Mouse (Mus musculus) hindbrain, embryonic 14.5 days (tissue): ENCODE measurements at regions not wholly inside any gene's neighbourhood (a gene's known extent, or its start where the extent isn't known, plus 50 kb on each side); places are given as distances from the start of the nearest gene placed in this dataset.

ENCODE experiments used
- ATAC-seq: fragments of 200-750 bp; cut with Nextera tagmentation; 2 replicates; pipeline ENCODE4 v1.8.0; 2017; ENCODE audit warnings: moderate number of reproducible peaks, mild to moderate bottlenecking, moderate TSS enrichment, moderate library complexity; ENCODE audit not compliant: low FRiP score
- DNase-seq: peaks from one replicate; pipeline ENCODE4 v3.0.0-alpha.2; 2015; ENCODE audit warnings: low spot score
- H3K27ac ChIP-seq: fragments of 300-500 bp; sonication (generic); 2 replicates; pipeline ENCODE4 v1.5.1; 2014; ENCODE audit warnings: mild to moderate bottlenecking, moderate library complexity
- H3K27me3 ChIP-seq: fragments of 300-500 bp; sonication (generic); 2 replicates; pipeline ENCODE4 v1.6.1; 2014; ENCODE audit warnings: mild to moderate bottlenecking, low read length, mixed read lengths; ENCODE audit not compliant: control insufficient read depth, insufficient read depth
- H3K36me3 ChIP-seq: fragments of 300-500 bp; sonication (generic); replicated peaks from 2 replicates; pipeline ENCODE4 v1.6.1; 2014; ENCODE audit not compliant: control insufficient read depth, insufficient read depth
- H3K4me1 ChIP-seq: fragments of 300-500 bp; sonication (generic); replicated peaks from 2 replicates; pipeline ENCODE4 v1.6.1; 2014; ENCODE audit warnings: antibody characterized with exemption, low read length, mixed read lengths; ENCODE audit not compliant: control insufficient read depth, insufficient read depth
- H3K4me2 ChIP-seq: fragments of 300-500 bp; sonication (generic); replicated peaks from 2 replicates; pipeline ENCODE4 v1.6.1; 2014; ENCODE audit warnings: mild to moderate bottlenecking, moderate library complexity
- H3K4me3 ChIP-seq: fragments of 300-500 bp; sonication (generic); replicated peaks from 2 replicates; pipeline ENCODE4 v1.5.1; 2014; ENCODE audit warnings: mild to moderate bottlenecking, low read length
- H3K9ac ChIP-seq: fragments of 300-500 bp; sonication (generic); 2 replicates; pipeline ENCODE4 v1.6.1; 2014
- H3K9me3 ChIP-seq: fragments of 300-500 bp; sonication (generic); 2 replicates; pipeline ENCODE4 v1.6.1; 2016; ENCODE audit warnings: low read length; ENCODE audit not compliant: control insufficient read depth
- WGBS: fragments of 180-500 bp; shearing (Covaris S2); extraction: QIAGEN DNeasy Blood & Tissue Kit; methylation state at CpG from one replicate; pipeline ENCODE4 v1.1.7; 2014; 5-methylcytosine and 5-hydroxymethylcytosine counted together

GRCm38 (mm10) chr12:48929035-48929434 is 453.4 kb upstream of the Foxg1 start:
- ATAC-seq, result peak; percentile 70
- H3K27me3 ChIP-seq, result no peaks in the 10 kb centered on the region
- no peak overlapping the region for H3K27ac ChIP-seq
- H3K9me3 ChIP-seq, result 0 out of 2 replicates have a peak, but pooled peaks cover 3% of the 10 kb centered on the region
- DNase-seq, result peak; percentile 50
- H3K4me2 ChIP-seq, result no peak overlapping the region
- H3K36me3 ChIP-seq, result no peaks in the 10 kb centered on the region
- H3K4me3 ChIP-seq, result no peak overlapping the region
- no peaks in the 10 kb centered on the region for H3K4me1 ChIP-seq
- H3K9ac ChIP-seq, result no peak overlapping the region

DNA sequence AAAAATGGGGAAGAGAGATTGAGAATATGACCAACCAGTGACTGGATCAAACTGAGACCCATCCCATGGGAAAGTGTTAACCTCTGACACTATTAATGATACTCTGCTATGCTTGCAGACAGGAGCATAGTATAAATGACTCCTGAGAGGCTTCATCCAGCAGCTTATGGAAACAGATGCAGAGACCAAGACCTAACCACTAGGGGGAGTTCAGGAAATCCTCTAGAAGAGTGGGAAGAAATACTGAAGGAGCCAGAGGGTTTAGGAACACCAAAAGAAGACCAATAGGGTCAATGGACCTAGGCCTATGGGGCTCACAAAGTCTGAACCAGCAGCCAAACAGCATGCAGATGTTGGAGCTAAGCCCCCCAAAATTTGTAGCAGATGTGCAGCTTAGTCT is 436.0 kb upstream of the Foxg1 start:
- H3K27ac ChIP-seq, result no peak overlapping the region
- DNase-seq, result no peak

DNA sequence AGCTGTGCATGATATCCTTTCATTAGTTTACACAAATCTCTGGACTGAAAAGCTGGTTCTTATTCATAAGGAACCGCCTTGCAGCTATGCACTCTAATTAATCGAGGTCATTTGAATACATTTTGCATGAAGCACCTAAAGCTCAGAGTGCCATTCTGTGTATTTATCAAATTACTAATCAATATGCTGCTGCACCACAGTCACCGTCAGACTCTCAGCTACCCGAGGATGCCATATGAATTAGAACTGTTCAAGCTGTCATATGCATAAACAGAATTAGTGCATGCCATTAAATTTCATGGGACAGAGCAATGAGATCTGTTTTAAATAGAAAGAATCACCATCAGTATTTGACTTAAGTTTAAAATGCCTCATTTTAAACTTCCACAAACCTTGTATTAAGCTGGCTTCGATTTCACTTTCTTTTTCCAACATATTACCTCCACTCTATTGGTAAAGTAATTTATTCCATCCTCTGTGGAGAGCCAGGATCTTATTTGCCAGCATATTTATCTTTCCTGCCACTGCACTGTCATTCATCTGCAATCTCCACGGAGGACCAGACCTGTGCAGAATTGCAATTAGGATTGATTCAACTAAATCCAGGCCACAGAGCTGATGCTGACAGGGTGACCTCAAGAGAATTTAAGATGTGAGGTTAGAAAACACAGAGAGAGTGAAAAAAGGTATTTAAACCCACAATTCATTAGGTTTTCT is 423.0 kb upstream of the Foxg1 start:
- Histone ChIP-seq H3K27ac (peak overlapping the region; percentile 85), H3K4me2 (peak overlapping the region; percentile 8; the same call in 1 of the 2 replicates), H3K27me3 (no peaks in the 10 kb centered on the region), H3K4me1 (peaks cover 10% of the 10 kb centered on the region), H3K4me3 (no peak overlapping the region), H3K9me3 (no peaks in the 10 kb centered on the region), H3K9ac (no peak overlapping the region), H3K36me3 (no peaks in the 10 kb centered on the region)
- ATAC-seq (peak; percentile 87), DNase-seq (peak; percentile 56)
- WGBS, result 26% methylated on average over 6 of the region's 6 CpGs

More for the DNA sequence above, 436.0 kb upstream of the Foxg1 start:
- no peaks in the 10 kb centered on the region for H3K27me3 ChIP-seq
- no peak for ATAC-seq
- H3K4me3 ChIP-seq, result no peak overlapping the region
- no peak overlapping the region for H3K4me2 ChIP-seq
- H3K4me1 ChIP-seq, result no peaks in the 10 kb centered on the region
- no peaks in the 10 kb centered on the region for H3K36me3 ChIP-seq
- no peaks in the 10 kb centered on the region for H3K9me3 ChIP-seq
- H3K9ac ChIP-seq, result no peak overlapping the region

DNA sequence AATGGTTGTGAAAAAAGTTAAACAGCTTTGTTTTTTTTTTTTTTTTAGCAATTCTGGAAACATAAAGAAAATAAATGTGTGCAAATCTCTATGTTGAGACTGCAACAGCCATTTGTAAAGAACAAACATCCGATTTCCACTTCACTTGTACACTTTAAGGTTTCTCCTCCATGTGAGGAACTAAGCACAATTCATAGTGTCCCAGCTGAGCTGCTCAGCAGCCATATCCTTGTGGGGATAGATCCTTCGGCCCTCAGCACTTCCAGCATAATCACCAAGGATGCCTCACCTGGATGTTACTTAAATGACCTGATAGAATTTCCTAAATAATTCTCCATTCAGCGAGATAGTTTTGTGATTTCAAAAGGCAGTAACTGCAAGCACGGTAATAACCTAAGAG is 422.4 kb upstream of the Foxg1 start:
- no peak overlapping the region for H3K4me3 ChIP-seq
- no peaks in the 10 kb centered on the region for H3K27me3 ChIP-seq
- H3K4me2 ChIP-seq, result no peak overlapping the region
- ATAC-seq (no peak), DNase-seq (no peak)
- peaks cover 10% of the 10 kb centered on the region for H3K4me1 ChIP-seq
- H3K36me3 ChIP-seq, result no peaks in the 10 kb centered on the region
- H3K27ac ChIP-seq, result peak overlapping the region; percentile 85
- 55% methylated on average over 4 of the region's 4 CpGs for WGBS
- no peak overlapping the region for H3K9ac ChIP-seq
- no peaks in the 10 kb centered on the region for H3K9me3 ChIP-seq

GRCm38 (mm10) chr12:48963451-48963850 is 419.0 kb upstream of the Foxg1 start:
- ATAC-seq (no peak), DNase-seq (no peak)
- Histone ChIP-seq H3K9ac (no peak overlapping the region), H3K4me1 (peaks cover 10% of the 10 kb centered on the region), H3K27me3 (no peaks in the 10 kb centered on the region), H3K36me3 (no peaks in the 10 kb centered on the region), H3K9me3 (no peaks in the 10 kb centered on the region), H3K27ac (no peak overlapping the region), H3K4me3 (no peak overlapping the region), H3K4me2 (no peak overlapping the region)
- WGBS, result 88% methylated on average over 3 of the region's 3 CpGs
